Mouse (Mus musculus): ENCODE measurements around the gene Zfp462.

Gene Zfp462

DNA sequence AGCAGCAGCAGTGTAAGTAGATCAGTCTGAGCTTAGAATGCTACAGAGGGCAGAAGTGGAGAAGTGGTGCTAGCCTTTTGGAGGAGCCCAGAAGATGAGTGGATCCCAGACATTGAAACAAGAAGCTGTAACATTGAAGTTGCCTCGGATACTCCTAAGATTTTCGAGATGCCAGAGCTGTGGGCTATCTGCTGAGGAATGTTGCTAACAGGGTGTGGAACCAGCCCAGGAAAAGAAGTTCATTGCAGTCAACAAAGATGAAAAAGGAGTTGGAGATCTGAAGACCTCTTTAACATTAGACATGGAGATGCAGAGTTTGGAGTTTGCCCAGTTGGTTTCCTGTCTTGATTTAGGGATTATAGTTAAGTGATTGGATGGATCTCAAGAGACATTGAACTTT is 51.2 kb downstream of the Zfp462 start:
- DNase-seq (ENCODE audit: low spot score in 2 of 2), result no peak

DNA sequence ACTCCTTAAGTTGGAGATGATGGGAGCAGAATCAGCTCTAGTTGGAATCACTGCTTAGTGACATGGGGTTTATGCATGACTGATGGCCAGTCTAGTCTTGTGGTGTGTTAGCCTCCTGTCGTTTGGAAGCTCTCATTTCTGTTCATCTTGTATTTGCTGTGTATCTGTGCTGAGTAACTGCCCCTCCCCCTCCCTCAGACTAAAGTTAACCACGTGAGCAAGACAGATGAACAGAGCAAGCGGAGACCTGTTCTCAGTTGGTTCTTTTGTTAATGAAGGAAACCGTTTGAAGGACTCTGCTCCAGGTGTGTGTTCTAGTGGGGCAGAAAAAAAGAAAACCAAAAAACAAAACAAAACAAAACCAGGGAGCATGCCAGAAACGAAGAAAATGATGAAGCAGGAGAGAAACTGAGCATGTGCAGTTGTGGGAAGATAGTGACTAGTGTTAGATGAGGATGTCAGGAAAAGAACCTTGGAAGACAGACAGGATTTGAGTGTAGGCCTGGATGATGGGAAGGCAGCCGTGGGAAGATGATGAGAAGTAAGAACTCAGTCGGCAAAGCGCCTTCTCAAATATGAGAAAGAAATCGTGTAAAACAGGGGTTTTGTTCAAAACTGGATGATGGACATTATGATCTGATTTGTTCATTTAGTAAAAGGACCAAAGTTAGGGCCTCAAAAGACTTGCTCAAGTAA is 53.4 kb downstream of the Zfp462 start:
- DNase-seq (ENCODE audit: low spot score in 2 of 2), result no peak

DNA sequence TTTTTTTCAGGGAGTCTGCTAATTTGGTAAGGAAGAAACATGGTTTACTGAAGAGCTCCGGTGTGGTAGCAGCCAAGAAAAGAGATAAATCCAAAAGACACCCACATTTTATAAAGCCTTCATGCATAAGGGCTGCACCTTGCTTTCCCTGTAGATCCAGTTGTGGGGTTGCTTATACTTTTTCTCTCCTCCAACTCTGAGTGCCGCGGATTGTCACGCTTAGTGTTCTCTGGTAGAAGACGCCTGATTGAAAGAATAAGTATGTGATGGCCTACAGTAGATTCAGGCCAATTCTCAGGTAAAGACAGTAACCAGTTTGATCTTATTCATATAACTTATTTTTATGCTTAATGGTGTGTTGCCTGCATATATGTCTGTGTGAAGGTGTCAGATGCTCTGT is 54.7 kb downstream of the Zfp462 start:
- DNase-seq (ENCODE audit: low spot score in 2 of 2), result no peak

DNA sequence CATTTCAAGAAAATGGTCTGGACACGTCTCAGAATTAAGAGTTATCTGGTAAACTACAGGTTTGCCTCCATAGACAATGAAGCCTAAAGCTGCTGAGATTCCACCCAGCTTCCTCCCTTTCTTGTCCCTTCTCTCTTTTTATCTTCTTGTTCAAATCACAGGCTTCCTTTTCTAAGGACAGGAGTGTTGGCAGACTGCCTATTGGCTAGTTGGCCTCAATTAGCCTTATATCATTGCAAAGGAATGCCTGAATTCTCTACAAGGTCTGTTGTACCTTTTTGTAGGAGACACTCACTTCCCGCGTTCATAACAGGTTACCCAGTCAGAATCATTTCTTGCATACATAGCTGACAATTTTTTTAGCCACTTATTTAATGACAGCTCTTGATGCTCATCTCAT is 56.5 kb downstream of the Zfp462 start:
- no peak for DNase-seq (ENCODE audit: low spot score in 2 of 2)

DNA sequence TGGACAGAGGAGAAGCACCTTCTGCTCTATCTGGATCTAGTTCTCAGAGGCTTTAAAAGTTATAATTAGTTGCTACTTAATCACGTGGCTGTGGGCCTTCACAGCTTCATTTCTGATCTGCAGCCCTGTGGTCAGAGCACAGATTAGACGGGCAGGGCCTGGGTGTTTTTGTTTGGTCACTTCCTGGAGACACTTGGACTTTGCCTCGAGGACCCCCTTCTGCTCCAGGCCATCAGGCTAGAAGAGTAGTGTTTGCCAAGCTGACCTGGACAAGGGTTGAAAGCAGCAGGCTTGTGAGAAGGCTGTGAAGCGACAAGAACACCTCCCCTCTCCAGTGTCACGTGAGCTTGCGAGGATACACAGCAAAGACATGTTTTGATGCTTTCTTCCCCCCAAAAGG is 58.3 kb downstream of the Zfp462 start:
- no peak for DNase-seq (ENCODE audit: low spot score in 2 of 2)

DNA sequence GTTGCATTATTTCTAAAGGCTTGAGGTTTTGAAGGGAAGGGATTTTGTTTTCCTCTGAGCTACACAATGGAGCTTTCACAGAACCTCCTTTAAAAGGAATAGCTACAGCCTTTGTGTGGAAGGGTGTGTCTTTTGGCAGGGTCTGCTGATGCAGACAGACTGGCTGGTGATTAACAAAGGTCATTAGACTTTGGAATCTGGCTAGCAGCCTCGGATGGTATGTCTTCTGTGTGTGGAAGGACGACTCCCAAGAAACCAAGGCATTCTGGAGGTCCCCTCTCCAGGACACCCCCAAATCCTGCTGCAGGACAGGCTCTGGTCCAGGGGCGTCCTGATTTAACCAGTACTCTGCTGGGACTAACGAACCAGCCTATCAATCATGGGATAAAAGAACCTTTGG is 60.2 kb downstream of the Zfp462 start:
- DNase-seq (ENCODE audit: low spot score in 2 of 2), result no peak

DNA sequence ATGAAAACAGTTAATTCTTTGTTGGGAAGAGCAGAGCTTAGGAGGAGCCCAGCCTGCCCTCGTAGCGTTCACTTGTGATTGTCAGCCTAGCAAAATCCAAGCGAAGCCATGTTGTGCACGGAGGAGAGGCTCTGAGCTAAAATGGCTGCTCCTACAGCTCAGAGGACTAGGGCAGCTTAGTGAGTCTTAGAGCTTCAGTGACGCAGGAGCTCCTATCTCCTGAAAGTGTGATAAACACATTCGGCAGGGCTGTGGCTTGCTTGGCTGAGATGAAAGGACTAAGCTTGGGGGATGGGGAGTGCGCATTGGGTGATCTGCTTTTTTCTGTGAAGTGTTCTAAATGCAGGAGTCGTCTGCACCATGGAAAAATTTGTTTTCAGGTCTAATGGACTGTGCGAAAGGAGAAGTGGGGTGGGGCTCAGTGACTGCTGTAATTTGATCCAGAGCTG is 60.7 kb downstream of the Zfp462 start:
- no peak for DNase-seq (ENCODE audit: low spot score in 2 of 2)

DNA sequence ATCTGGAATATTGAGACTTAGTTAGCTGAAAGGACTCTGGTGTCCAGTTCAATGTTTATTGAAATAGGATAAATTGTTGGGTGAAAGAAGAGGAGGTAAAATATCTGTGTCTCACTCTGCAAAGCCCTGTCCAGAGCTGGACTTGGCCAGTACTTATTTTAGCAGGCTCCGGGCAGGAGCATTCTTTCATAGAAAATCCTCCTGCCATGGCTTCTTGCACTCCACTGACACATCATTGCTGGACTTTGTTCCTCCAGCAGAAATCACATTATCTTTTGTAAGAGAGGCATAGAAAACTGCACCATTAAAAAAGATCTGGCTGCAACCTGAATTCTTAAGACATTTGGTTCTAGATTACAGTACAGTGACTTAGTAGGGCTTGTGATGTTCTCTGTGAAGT is 61.2 kb downstream of the Zfp462 start:
- DNase-seq (ENCODE audit: low spot score in 2 of 2), result no peak

DNA sequence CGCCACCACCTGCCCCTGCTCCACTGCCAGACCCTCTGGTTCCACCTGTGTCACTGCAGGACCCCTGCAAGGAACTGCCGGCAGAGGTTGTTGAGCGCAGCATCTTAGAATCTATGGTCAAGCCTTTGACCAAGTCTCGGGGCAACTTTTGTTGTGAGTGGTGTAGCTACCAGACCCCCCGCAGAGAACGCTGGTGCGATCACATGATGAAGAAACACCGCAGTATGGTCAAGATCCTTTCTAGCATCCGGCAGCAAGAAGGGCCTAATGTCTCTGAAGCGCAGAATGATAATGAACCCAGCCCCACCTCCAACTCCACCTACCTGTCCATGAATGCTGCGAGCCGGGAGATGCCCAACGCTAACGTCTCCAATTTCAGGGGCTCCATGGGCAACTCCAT is 63.8 kb downstream of the Zfp462 start:
- no peak for DNase-seq (ENCODE audit: low spot score in 2 of 2)

DNA sequence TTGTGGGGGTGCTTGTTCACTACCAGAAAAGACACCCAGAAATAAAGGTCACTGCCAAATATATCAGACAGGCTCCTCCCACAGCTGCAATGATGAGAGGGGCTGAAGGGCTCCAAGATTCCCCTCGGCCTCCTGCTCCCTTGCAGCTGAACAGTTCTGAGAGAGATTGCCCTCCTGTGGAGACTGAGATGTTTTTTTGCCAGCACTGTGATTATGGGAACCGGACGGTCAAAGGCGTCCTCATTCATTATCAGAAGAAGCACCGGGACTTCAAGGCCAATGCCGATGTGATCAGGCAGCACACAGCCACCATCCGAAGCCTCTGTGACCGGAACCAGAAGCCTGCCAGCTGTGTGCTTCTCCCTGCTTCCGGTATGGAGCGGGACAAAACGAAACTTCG is 66.5 kb downstream of the Zfp462 start:
- DNase-seq (ENCODE audit: low spot score in 2 of 2), result no peak

DNA sequence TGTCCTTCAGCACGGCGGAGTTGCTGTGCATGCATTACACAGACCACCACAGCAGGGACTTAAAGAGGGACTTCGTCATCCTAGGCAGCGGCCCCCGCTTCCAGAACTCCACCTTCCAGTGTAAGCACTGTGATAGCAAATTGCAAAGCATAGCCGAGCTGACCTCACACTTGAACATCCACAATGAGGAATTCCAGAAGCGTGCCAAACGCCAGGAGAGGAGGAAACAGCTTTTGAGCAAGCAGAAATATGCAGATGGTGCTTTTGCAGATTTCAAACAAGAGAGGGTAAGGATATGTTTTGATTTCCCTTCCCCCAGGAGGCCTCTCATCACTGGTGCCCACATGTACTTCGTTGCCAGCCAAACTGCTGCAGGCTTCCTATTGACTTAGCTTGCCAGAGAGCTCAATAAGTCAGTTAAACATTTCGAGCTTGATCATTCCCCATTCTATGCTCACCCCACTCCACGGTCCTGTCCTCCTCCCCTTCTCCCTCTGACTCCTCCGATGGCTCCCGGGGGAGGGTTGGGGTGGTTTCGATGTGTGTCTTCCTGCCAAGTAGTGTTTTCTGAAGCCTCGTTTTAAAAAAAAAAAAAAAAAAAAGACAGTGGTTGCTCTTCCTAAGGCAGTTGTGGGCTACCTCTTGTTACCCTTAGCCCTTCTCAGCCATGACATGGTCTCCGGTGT is 68.9 kb downstream of the Zfp462 start:
- DNase-seq (ENCODE audit: low spot score in 2 of 2), result no peak

DNA sequence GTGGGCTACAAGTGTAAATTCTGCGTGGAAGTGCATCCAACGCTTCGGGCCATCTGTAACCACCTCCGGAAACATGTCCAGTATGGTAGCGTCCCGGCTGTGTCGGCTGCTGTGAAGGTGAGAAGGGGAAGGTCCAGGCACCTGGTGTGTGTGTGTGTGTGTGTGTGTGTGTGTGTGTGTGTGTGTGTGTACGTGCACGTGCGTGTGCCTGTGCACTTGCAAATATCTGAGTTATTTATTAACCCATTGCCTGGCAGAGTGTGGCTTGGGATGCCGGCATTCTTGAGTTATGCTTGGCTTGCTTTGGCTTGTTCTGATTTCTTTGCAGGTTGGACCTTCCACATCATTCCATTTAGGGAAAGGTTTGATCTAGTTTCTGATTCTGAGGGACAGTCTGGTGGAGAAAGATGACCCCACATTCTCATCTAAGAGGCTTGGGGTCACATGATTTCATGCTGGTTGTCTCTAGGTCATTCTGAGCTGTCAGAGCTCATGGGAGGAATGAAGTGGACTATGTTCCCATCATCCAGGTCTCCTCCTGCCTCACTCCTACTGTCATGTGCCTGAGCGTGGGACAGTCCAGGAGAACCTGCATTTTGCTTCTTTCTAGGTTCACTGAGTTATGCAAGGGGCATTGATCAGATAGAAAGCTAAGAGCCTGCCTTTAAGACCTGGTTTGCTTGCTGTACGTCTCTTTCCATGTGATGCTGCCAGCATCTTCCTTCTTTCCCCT is 70.0 kb downstream of the Zfp462 start:
- no peak for DNase-seq (ENCODE audit: low spot score in 2 of 2)

DNA sequence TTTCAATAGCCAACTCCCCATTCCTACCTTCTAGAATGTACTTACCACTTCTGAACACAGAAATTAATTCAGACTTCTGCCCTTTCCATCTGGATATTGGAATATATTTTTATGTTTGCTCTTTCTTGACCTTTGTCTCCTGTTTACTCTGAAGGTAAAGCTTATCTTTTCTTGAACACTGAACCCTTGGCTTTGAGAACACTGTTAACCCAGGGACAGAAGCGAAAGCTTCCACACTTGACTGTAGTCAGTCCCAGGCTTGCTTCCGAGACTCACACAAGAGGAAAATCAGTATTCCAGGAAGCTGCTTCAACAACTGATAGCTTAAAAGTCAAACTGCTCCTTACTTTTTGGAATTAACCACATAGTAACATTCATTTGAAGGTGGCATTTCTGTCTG is 70.7 kb downstream of the Zfp462 start:
- DNase-seq (ENCODE audit: low spot score in 2 of 2), result no peak

DNA sequence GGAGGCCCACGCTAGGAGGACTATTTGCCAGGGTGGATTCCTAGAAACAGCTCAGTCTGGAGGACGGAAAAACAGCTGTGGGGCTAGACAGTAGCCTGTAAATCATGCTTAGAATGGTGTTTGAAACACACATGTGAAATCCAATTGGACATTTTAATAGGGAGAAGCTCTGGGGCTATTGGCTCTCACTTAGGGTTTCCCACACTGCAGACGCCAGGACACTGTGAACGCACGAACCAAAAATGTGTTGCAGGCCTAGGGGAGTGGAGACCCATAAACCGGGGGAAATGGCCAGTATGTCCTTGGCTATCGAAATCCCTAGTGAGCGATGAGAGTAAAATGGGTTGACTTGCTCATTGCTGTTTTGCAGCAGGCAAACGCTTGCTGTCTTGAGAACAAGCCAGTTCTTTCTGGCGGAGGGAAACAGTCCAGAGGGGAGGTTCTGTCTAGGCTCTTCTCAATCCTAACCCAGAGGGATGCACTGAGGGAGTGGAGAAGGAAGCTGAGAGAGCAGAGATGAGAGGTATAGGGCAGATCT is 81.3 kb downstream of the Zfp462 start:
- no peak for DNase-seq (ENCODE audit: low spot score in 2 of 2)

DNA sequence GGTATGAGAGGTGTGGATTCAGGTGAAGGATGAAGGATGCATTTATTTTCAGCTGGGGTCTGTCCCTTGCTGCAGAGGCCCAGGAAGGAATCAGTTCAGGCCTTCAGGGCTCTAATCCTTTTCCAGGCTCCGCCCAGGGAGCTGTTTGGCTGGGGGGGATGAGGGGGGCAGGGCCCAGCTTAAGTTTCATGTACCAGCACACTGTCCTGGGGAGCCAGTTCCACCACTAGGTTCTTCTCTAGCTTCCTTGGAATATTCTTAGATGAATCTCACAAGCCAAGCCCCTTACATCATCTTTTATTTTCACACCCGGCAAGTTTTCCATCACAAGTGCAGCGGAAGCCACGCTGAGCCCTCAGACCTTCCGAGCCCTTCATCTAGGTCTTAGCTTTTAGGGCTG is 85.6 kb downstream of the Zfp462 start:
- no peak for DNase-seq (ENCODE audit: low spot score in 2 of 2)

DNA sequence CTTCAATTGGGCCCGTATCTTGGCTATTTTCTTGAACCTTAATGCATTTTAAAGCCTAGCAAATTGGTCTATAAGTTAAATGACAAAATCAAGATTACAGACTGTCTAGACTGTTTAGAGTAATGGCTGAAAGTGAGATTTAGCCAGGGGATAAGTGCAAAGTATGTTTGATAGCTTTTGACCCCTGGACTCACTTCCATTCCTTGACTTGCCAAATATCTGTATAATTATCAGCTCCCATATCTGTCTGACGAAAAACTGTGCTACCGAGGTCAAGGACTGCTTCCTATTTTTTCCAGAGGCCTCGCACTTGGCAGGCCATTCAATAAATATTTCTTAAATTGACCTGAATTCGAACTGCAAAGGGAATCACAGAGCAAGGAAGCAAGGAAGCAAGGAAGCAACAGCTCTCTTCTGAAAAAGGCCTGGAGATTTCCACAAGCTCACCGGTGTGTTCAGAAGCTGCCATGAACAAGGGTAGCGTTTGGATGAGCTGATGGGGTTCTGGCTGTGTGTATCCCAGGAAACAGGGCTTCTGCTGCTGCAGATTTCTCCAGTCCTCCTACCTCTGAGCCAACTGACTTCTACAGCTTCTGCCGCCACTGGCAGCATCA is 87.6 kb downstream of the Zfp462 start:
- DNase-seq (ENCODE audit: low spot score in 2 of 2), result no peak

DNA sequence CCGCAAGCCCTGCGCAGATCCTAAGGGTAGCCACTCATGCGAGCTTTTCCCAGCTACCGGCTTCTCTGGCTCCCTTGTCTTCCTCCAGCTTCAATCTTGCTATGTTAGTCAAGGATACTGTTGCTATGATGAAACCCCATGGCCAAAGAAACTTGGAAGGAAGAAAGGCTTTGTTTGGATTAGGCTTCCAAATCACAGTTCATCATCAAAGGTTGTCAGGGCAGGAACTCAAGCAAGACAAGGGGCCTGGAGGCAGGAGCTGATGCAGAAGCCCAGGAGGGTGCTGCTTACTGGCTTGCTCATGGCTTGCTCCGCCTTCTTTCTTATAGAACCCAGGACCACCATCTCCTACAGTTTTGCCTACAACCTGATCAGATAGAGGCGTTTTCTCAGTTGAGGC is 88.6 kb downstream of the Zfp462 start:
- DNase-seq (ENCODE audit: low spot score in 2 of 2), result no peak

DNA sequence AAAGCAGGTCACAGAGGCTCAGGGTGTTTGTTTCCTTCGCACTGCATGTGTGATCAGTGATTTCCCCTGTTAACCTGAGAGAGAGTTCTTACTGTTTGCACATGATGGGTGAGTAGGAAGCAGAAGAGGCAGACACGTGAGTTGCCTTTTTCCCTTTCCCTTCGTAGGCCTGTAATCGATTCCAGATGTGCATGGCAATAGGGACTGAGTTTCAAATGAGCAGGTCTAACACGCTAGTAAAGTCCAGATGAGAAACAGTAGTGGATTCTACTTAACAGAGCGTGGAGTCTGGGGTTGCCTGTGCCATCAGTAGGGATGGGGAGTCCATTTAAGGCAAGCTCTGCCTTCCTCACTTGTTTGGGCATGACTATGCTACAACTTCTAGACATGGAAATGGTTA is 93.3 kb downstream of the Zfp462 start:
- no peak for DNase-seq (ENCODE audit: low spot score in 2 of 2)

DNA sequence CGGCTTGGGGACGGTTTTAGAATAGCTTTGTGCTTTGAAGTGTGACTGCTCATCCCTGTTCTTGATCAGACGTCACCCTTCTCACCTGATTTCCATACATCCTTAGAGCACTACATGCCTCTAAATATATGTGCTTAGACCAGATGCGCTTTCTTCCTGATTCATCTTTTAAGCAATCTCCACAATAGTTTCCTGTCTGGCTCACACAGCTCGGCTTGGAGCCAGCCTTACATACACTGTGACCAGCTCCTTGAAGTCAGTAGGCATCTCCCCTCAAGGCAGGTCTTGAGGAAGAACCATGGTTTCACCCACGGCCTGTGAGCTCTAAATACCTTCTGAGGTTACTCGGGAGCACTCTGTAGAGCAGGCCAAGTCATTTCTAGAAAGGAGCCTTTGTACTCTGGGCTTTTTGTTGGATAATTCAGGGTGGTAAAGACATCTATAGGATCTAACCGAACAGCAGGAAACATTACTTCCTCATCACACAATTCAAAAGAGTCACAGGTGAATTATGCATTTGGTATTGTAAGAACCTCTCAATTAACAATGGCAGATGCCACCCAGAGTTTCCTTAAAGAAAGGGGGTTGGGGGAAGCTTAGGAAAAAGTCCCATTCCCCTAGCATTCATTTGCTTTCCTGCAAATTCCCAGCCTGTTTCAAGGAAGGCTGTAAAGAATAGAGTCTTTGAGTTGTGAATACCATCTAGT is 95.6 kb downstream of the Zfp462 start:
- DNase-seq (ENCODE audit: low spot score in 2 of 2), result no peak

DNA sequence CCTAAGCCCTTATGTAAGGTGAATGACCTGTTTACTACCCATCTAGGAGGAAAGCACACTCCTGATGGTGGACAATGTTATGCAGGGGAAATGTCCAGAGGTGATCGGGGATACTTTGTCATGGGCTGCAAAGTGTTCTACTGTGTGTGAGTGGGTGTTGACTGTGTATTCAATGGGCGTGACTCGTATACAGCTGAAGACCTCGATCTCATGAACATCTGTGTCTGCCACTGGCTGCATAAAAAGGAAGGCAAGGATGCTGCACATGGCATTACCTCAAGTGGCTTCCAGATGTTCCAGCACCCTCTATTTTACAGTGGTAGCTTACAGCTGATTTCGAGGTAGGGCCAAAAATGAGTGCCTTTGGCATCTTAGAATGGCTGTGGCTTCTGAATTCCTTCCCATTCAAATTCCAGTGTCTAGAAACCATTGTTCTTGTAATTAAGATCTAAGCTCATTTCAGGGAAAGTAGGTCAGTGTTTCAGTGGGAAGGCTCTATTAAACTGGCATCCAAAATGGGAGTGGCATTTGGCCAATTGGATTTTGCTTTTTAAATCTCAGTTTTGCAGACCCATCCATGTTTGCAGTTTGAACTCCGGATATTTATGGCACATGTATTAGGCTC is 96.4 kb downstream of the Zfp462 start:
- DNase-seq (ENCODE audit: low spot score in 2 of 2), result no peak

DNA sequence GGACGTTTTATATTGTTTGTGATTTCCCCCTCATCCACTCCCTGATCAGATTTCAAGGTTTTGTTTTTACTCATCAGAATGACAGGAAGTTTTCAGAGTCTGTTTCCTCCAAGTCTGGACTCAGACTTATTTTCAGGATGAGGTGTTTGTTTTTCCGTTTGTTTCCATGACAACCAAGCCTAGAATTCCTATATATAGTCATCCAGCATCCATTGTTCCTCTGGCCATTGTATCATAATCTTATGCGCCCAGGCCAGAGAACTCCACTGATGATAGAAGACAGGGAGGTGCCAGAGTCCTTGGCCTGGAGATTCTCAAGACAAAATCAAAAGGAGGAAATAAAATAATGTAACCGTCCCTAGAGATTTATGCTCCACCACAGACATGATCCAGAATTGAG is 97.7 kb downstream of the Zfp462 start:
- DNase-seq (ENCODE audit: low spot score in 2 of 2), result no peak

Measured in natural killer cell, adult 2 months (primary cell).